Mouse (Mus musculus): ENCODE data around the gene Ermp1.

The Ermp1 gene

DNA sequence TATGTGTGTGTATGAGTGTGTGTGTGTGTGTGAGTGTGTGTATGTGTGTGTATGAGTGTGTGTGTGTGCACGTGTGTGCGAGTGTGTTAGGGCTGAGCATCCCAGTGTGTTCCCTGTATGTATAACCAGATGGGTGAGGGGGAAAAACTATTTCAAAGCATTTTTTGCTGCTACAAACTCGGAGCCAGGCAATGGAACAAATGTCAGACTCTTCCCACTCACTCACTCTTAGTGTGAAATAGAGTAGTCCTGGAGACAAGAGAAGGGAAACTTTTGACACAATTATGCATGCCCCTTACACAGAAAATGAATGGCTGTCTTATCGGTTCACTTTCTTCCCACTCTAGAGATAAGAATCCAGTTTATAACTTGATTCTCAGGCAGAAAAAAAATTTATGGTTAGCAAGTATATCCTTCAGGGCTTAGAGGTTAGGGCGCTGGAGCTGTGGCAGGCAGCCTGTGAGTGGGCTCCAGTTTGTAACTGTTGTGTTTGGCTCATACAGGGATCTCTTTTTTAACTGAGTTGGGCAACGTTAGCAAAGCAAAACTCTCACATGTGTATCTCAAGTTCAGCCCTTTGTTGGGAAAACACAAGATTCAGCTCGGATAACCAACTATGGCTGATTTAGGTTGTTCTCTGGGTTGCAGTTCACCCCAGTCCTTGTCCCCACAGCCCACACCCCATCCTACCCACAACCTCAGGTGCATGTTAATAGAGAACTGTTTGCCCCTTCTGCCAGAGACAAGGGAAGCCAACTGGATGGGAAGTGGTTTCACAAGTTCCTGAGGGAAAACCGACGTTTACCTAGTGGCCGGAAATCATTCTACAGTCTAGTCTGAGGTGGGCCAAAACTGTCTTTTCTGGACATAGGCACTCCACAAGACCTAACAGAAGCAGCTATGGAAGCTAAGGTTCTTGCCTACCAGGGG is 12.9 kb upstream of the Ermp1 start:
- no peak for DNase-seq

DNA sequence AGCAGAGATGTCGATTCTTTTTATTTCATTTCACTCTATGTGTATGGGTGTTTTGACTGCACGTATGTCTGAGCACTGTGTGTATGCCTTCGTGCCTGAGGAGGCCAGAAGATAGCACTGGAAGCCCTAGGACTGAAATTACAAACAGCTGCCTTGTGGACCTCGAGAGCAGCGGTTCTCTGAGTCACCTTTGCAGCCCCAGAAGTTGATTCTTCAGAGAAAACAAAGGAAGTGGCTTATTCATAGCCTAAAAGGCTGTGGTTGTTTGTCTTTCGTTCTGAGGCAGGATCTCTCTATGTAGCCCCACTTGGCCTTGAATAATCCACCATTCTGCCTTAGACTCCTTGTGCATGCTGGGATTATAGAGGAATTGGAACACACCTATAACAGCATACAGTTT is 11.5 kb upstream of the Ermp1 start:
- DNase-seq: no peak

DNA sequence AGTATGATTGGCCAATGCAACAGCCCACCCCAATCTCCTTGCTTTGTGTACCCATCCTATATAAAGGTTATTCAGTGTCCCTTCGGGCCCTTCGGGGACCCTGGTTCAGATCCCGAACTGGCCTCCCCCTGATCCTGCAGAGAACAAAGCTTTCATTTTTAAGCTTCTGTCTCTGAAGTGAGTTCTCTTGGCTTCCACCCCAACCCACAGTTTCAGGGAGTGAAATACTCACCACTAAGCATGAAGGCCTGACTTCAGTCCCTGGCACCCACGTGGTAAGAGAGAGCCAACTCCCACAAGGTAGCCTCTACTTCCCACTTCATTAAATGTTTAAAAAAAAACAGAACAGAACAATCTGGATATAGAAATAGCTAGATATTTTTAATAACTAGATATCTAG is 10.6 kb upstream of the Ermp1 start:
- no peak for DNase-seq

DNA sequence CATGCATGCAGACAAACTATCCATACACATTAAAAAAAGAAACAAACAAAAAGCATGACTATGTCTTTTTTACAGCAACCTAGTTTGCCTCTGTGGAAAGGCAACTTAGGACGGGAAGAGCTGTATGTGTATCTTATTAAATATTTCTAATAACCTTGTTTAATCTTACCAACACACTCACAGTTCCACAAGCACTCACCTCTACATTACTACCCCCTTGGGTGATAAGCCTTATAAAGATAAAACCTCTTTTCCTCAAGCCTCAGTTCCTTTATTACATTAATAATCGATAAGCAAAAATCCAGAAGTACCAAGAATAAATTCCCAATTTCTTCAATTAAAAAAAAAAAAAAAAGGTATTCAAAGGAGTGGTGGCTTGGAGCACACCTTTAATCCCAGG is 9.3 kb upstream of the Ermp1 start:
- DNase-seq: no peak

DNA sequence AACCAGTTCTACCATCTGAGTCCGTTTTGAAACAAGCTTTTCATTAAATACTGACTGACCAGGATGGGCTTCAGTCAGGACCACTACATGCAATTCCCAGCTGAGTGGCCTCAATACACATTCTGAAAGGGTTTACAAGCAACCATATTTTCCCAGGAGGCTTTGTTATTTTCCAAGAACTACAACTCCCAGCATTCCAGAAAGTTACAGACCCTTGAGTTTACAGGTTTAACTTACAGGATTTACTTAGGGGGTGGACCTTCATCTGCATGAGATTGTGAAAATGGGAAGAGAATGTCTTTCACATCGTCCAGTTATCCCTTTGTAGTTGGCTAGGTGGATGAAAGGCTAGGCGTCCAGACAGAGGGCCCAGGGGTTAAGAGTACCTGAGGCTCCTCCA is 8.8 kb upstream of the Ermp1 start:
- DNase-seq: no peak

DNA sequence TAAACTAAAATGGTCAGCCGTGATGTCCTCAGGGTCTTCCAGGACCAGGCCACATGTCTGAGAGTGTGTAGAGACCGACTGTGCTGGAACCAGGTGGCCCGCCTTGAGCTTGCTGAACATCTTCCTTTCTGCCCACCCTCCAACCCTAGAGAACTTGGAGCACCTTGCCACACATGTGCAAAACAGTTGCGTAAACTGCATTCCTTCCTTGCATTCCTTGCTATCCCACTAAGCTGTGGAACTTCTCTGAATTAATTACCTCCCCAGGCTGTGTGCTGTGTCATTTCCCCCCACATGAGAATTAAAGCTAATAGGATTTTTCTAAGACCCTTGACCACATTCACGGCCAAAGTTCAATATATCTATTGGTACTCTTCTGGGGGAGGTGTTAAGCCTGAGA is 8.4 kb upstream of the Ermp1 start:
- no peak for DNase-seq

DNA sequence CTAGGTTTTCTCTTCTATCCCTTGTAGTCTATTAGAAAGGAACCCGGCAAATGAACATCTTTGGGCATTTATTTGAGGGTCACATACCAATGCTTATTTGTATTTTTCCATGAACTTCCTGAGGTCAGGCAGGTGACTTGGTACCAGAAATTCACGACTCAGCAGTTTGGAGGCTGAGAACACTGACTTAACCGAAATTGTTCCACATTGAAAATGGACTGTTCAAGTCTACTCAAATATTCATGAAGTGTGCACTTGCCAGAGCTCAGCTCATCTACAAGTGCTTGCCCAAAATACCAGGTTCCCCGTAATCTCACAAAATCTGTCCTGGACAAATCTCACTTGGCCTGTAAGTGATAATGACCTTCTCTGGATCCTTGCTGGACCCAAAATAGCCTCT is 7.8 kb upstream of the Ermp1 start:
- no peak for DNase-seq

DNA sequence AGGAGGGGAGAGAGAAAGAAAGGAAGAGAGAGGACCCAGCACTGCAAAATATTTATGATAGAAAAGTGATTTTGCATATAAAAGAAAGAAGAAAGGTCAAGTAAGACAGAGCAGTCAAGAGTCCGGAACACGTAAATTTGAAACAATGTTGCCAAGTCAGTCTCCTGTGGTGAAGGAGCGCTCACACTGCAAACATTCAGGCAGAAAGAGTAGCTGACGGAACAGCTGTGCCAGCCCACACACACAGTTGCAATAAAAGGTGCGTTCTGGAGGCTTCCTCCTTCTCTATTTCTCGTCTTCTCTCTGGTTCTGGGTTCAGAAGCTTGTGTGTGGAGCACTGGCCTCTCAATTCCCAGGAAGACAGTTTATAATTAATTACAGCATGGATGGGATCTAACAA is 6.9 kb upstream of the Ermp1 start:
- DNase-seq: no peak

DNA sequence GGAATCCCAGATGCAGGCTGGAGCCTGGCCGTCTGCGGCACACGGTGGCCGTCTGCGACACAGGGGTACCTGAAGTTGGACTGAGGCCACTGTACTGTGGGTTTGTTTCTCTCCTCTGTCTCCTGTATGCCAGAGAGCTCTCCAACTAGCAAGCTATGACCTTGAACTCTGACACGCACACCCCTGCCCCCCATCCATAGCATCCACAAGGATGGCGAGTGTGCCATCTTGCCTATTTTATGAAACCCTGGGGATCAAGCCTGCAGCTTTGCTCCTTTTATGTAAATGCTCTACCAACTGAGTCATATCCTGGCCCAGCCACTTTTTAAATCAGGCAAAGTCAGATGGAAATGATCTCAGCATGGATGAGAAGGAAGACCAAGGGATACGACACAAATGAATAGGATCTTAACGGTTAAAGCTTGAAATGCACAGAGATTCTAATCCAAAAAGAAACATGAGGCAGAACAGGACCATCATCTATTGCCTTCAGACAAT is 5.6 kb upstream of the Ermp1 start:
- DNase-seq: no peak

DNA sequence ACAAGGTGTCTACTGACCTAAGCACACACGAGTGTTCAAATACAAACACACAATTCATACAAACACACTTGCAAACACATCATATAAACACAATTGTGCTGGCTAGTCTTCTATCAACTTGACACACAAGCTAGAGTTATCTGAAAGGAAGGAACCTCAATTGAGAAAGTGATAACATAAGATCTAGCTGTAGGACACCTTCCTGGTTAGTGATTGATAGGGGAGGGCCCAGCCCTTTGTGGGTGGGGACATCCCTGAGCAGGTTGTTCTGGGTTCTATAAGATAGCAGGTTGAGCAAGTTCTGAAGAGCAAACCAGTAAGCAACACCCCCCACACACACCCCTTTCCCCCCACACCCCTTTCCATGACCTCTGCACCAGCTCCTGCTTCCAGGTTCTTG is 1.5 kb upstream of the Ermp1 start:
- DNase-seq: no peak

DNA sequence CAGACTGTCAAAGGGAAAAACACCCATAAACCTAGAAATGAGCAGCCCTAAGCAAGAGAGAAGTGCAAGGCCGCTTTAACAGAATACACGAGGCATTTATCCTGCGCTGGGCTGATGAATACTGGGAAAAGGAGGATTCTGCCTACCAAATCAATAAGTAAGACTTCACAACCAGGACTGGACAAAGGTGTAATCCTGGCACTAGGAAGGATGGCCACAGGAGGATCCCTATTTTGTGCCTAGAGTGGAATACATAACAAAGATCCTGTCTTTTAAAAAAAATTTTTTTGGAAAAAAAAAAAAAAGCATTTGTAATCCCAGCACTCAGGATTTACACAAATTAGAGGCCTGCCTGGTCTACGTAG is 317 bp upstream of the Ermp1 start:
- DNase-seq: no peak

DNA sequence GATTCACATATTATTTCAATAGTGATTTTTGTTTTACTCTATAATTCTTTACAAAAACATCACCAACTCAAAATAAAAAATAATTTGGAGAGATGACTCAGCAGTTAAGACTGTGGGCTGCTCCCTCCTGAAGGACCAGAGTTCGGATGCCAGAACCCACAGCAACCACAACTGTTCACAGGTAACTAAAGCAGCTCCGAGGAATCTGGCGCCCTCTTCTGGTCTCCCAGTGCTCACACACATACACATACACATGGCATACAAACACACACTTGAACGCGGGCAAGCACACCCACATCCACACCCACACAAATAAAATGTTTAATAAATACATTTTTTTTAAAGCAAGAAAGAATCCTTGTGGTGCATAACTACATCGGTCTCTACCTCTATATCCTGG is 3.5 kb downstream of the Ermp1 start:
- DNase-seq: peak in 1 of 2 experiments; percentile 47

DNA sequence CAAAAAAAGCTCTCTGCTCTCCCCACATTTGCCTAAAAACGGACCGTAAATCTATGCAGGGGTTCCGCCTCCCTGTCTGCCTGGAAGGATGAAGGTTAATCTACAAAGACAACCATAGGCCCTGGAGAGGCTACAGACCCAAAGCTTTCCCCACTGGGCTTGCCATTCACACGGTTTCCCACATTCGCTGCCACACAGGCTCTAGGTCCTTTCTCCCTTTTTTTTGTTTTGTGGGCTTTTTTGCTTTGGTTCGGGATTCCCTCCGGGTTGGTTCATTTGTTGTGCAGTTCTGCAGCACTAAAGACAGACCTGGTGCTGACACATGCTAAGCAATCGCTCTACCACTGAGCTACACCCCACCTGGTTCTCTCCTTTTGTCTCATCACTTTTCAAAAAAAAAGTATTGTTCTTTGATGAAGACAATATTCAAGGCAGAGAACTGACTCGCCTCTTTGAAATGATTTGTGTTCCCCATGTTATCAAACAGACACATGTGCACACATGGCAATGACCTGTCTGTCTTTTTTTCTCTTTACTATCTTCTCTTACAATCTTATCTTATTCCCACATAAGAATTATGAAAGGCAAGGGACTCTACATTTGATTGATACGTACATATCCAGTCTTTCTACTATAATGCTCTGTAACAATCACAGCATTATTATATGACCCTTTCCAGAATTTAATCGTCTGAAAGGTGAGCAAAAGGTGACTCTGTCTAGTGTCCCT is 4.9 kb downstream of the Ermp1 start:
- DNase-seq: no peak

DNA sequence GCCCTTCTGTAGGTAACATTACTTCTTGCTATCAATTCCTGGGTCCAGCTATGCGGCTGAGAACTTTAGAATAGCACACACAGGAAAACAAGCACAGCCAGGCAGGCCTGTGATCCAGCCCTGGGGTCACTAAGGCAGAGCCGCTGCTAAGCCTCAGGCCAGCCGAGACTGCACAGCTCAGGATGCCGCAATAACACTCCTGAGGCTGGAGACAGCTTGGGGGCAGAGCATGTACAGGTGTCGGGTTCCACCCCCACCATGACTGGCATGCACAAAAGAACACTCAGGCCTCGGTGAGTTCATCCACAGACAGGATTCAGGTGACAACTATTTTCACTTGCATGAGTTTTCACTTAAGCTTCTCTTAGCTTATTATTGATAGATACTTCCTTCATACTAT is 6.0 kb downstream of the Ermp1 start:
- no peak for DNase-seq

DNA sequence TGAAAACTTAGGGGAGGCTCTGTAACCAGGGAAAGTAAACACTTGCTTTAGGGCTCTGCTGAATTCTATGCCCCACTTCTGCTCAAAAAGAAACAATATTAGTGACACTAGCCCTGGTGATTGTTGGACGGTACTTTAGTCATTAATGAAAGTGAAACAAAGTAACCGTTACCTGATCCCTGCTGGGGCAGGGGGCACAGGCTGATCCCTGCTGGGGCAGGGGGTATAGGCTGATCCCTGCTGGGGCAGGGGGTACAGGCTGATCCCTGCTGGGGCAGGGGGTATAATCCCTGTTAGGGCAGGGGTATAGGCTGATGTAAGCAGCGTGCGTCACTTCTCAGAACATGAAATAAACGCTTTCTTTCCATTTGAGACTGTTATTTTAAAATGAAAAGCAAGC is 6.7 kb downstream of the Ermp1 start:
- no peak for DNase-seq

DNA sequence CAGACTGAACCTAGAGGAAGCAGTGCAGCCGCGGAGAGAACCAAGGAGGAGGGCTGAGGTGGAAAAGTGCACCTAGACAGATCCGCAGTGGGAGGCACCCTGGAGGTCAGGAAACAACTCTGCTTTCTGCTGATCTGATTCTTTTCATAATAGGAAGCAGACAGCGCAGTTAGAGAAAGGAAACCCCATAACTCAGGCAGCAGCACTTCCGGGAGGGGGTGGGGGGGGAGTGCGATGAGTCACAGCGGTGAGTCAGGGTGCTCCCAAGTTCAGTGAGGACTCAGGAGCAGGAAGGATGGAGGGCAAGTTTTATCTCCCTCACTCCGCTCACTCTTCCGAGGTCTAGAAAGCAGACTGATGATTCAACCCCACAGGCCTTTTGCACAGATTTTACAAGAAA is 7.2 kb downstream of the Ermp1 start:
- DNase-seq: peak; percentile 34 to 41

DNA sequence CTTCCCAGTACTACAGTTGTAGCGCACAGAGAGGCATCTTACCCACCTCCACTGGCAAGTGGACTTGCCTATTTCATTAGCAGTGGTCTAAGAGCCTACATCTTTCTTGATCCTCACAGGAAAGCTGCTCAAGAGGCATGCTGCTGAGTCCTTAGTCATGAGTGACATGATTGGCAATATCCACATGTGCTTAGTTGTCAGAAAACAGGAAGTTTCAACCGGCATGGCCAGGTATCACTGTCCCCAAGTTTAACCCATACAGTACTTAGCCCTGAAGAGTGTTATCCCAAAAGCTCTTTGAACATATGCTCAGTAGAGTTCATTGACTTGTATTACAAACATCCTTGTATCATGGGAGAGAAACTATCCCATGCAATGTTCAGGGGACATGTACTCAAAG is 36.1 kb downstream of the Ermp1 start:
- DNase-seq: no peak

DNA sequence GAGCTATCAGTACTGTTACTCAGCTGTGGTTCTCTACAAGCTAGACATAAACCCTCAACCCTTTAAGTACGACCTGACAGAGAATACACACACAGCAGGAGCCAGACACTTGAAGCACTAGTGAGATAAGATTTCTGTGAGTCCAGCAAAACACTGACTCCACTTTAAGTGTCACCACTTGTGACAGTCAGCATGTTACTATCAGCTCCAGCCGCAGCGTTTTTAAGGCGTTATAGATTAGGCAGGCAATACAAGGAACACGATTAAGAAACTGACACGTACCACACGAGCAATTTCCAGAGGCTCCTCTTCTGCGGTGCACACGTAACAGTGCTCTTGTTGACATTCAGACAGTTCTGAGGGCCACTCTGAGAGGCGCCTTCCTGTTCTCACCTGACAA is 37.3 kb downstream of the Ermp1 start:
- no peak for DNase-seq

DNA sequence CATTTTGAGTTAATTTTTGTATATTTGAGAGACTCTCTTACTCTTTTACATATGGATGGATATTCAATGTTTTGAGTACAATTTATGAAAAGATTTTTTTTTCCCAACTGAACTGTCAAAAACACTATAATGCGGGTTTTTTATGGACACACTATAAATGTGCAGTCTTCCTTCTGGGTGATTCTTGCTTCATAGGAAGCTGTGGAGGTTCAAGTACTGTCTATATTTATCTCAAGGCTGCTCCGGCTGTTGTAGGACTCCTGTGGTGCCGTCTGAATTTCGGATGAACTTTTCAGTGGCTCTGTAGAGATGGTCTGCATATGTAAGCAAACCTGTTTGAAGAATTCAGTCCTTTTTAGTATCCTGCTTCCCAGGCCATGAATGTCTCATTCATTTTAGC is 40.0 kb downstream of the Ermp1 start:
- DNase-seq: no peak

DNA sequence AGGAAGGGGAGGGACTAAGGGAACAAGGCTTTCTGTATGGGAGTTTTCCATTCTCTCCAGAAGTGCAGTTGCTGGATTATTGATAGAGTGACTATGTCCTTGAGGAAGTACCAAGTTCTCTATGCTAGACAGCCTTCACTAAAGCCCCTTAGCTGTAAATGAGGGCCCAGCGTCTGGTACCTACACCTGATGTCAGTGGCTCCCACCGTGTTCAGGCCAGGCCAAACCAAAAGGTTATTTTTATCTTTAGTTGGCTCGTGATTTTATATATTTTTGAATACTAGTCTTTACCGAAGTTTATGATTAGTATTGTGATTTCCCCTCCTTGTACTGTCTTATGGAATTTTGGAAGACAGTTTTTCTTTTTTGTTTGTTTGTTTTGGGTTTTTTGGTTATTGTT is 40.7 kb downstream of the Ermp1 start:
- no peak for DNase-seq

DNA sequence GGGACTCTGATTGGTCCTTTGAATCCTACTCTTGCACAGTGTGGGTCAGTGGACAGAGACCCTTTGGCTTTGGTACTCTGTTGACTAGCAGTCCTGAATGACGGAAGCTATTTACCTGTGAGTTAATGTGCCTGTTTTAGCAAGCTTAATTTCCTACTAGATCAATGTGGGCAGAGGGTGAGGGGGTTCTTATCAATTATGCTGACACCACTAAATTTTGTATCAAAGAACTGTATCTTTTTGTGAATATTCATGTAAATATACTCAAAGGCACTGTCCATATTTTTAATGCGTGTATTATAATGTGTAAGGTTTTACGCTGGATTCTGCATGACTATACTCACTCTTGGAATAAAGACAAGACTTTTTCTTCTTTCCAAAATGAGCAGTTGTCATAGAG is 43.6 kb downstream of the Ermp1 start:
- no peak for DNase-seq

DNA sequence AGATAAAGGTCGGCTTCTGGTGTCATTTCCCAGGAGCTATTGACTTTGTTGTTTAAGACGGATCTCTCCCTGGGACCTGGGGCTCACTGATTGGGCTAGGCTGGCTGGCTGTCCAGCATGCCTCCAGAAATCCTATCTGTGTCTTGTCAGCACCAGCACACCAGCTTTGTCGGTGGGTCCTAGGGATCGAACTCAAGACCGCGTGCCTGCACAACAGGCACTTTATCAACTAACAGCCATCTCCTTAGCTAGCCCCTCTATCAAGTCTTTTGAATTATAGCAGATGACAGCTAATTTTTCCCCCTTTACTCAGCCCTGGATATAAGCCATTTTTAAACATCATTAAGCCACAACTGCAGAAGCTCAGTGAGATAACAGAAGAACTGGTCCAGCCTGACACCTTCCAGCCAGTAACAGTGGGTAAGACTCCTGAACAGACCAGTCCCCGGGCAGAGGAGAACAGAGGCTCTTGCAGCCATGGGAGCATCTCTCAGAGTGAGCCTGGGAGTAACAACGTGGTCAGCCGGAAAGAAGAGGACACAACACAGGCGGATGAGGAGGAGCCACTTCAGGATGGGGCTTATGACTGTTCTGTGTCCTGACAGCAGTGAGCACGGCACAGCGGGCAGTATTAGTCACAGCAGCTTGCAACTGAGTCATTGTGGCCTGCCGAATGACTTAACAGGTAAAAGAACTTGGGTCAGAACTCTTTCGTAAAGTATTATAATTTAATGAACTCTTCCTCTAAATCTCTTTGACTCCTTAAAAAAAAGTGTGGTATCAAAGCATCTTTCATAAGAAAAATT is 44.5 kb downstream of the Ermp1 start:
- DNase-seq: no peak

DNA sequence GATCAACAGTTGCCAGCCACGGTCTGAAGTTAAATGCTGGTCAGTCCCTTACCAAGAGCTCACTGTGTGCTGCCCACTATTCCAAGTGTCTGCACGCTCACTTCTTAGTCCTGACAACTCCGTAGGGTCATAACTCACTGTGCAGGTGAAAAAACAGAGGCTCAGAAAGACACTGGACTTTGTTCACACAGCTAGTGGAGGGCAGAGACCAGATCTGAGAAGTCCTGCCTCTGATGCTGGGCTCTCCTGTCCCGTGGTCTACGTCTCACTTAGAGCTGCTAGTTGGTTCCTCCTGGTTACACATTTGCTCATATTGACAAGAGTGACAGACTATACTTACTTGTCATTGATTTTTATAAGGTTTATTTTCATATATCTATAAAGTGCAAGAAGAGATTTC is 49.2 kb downstream of the Ermp1 start:
- DNase-seq: no peak

Data from kidney, postnatal 36 days (tissue).